In the genomic region with DNA sequence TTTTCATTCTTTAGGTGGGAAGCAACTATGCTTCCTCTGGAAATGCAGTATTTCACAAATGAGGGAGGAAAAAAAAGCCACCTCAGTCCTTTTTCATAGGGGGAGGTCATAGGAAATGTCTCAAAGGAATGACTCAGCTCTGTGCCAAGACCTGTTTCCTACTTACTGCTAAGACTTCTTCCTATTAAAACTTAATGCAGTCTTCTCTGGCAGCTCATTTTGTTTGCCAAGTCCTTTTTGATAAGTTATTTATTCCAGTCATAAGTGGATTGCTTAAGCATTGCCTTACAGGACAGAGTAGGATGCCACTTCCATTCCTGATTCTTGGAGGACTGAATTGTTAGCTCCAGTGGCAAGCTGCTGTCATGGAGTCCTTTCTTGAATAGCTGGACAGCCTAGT, we compare ENCODE assay signal across 18 mouse cellular contexts. TPM values are rescaled to one million over a fixed set of nuclear protein-coding genes. Genes with fewer than 3 reads are reported as not detected.
DNase-seq lines count a peak whose midpoint lies in the region; ATAC-seq and TF ChIP-seq lines count a peak whose summit lies in the region.
"Had no signal": no experiment of that assay in that cellular context is flagged by ENCODE, and none has a peak within 500 bp of the region (broad histone marks: within the 10 kb centered on the region; RNA-seq: fewer than 3 reads in every experiment).

No protein-coding gene starts in this region.

- H3K4me2 ChIP-seq in forebrain, postnatal 0 days (ENCODE audit: low read depth) = no peak overlapping the region
- no peak overlapping the region for H3K4me2 ChIP-seq in stomach, embryonic 15.5 days
- H3K4me2 ChIP-seq: hindbrain, embryonic 12.5 days; neural tube, embryonic 13.5 days had no signal

- no peak for DNase-seq in forebrain, embryonic 10.5 days (ENCODE audit: extremely low spot score, low spot score)
- no peak for DNase-seq in forebrain, postnatal 0 days
- peak; percentile 58 for DNase-seq in kidney, adult 2 months
- DNase-seq in kidney, postnatal 4 days = no peak
- peak; percentile 55 for DNase-seq in lung, postnatal 25 days (ENCODE audit: low spot score)
- DNase-seq in lung, postnatal 10 days = no peak
- no peak for DNase-seq in B cell, adult 2 months
- DNase-seq: cerebellum, adult 9-11 months; embryo, embryonic 11 days; heart, adult 2 months; right cerebral cortex, postnatal 25 days; thymus, adult 18-20 months had no signal

- H3K36me3 ChIP-seq in forebrain, embryonic 10.5 days (replicated peaks) = peaks cover 49% of the 10 kb centered on the region
- peaks cover 17% of the 10 kb centered on the region for H3K36me3 ChIP-seq in forebrain, postnatal 0 days (ENCODE audit: insufficient read depth)
- no peaks in the 10 kb centered on the region for H3K36me3 ChIP-seq in kidney, adult 2 months (ENCODE audit: control insufficient read depth, insufficient read depth, low read length)
- no peaks in the 10 kb centered on the region; the same call in 1 of the 2 replicates for H3K36me3 ChIP-seq in stomach, embryonic 15.5 days
- H3K36me3 ChIP-seq: neural tube, embryonic 13.5 days had no signal

- no peaks in the 10 kb centered on the region for H3K9me3 ChIP-seq in forebrain, embryonic 10.5 days
- H3K9me3 ChIP-seq in forebrain, postnatal 0 days (ENCODE audit: low read length) = no peaks in the 10 kb centered on the region
- H3K9me3 ChIP-seq in stomach, embryonic 15.5 days = no peaks in the 10 kb centered on the region
- H3K9me3 ChIP-seq: hindbrain, embryonic 12.5 days; limb, embryonic 12.5 days; neural tube, embryonic 13.5 days had no signal

- H3K27ac ChIP-seq in forebrain, embryonic 10.5 days = peak overlapping the region; percentile 85
- no peak overlapping the region for H3K27ac ChIP-seq in forebrain, postnatal 0 days (ENCODE audit: low read depth, low read length)
- peak overlapping the region; percentile 5; the same call in 1 of the 2 replicates for H3K27ac ChIP-seq in kidney, adult 2 months (ENCODE audit: insufficient read depth, low read depth, low read length)
- H3K27ac ChIP-seq in stomach, embryonic 15.5 days = peak overlapping the region; percentile 76; the same call in 1 of the 2 replicates
- H3K27ac ChIP-seq: hindbrain, embryonic 12.5 days; limb, embryonic 12.5 days; liver, embryonic 14.5 days; neural tube, embryonic 13.5 days had no signal

- no peak overlapping the region for H3K9ac ChIP-seq in forebrain, postnatal 0 days
- no peak overlapping the region for H3K9ac ChIP-seq in stomach, embryonic 15.5 days
- H3K9ac ChIP-seq: hindbrain, embryonic 12.5 days; limb, embryonic 12.5 days; liver, embryonic 14.5 days; neural tube, embryonic 13.5 days had no signal

- TF ChIP-seq CTCF in forebrain, postnatal 0 days (IDR thresholded peaks at IDR 0.05; ENCODE audit: low read depth) = no peak
- TF ChIP-seq CTCF in kidney, adult 2 months (conservative IDR thresholded peaks at IDR 0.05; ENCODE audit: insufficient read depth, insufficient read length, low read depth, low read length) = no peak

- no peak for ATAC-seq in forebrain, postnatal 0 days
- no peak for ATAC-seq in stomach, embryonic 15.5 days (ENCODE audit: insufficient read depth, low FRiP score, low read depth)
- ATAC-seq: activated CD4-positive, CD25-positive, alpha-beta regulatory T cell, adult 4 months had no signal

- peaks cover 97% of the 10 kb centered on the region for H3K4me1 ChIP-seq in forebrain, embryonic 10.5 days
- H3K4me1 ChIP-seq in forebrain, postnatal 0 days (ENCODE audit: insufficient read depth) = peaks cover 25% of the 10 kb centered on the region
- H3K4me1 ChIP-seq in kidney, adult 2 months (ENCODE audit: control insufficient read depth, insufficient read depth, low read length) = peaks cover 39% of the 10 kb centered on the region
- peaks cover 33% of the 10 kb centered on the region for H3K4me1 ChIP-seq in stomach, embryonic 15.5 days

- H3K4me3 ChIP-seq in forebrain, embryonic 10.5 days = no peak overlapping the region
- no peak overlapping the region for H3K4me3 ChIP-seq in forebrain, postnatal 0 days (ENCODE audit: low read depth, low read length)
- no peak overlapping the region for H3K4me3 ChIP-seq in kidney, adult 2 months (ENCODE audit: insufficient read depth, low read depth, low read length)
- H3K4me3 ChIP-seq in stomach, embryonic 15.5 days (replicated peaks) = no peak overlapping the region
- H3K4me3 ChIP-seq: hindbrain, embryonic 12.5 days; limb, embryonic 12.5 days; neural tube, embryonic 13.5 days had no signal

- no peaks in the 10 kb centered on the region for H3K27me3 ChIP-seq in forebrain, embryonic 10.5 days (ENCODE audit: poor library complexity, severe bottlenecking)
- no peaks in the 10 kb centered on the region for H3K27me3 ChIP-seq in forebrain, postnatal 0 days (ENCODE audit: insufficient read depth, low read length)
- H3K27me3 ChIP-seq in kidney, adult 2 months (replicated peaks; ENCODE audit: control insufficient read depth, insufficient read depth, low read length) = no peaks in the 10 kb centered on the region
- H3K27me3 ChIP-seq in stomach, embryonic 15.5 days (replicated peaks) = no peaks in the 10 kb centered on the region
- H3K27me3 ChIP-seq: hindbrain, embryonic 12.5 days; neural tube, embryonic 13.5 days had no signal

- no peak for TF ChIP-seq POLR2A in kidney, adult 2 months (IDR thresholded peaks at IDR 0.05; ENCODE audit: low read depth, low read length)

RNA-seq across cellular contexts. Expression of a gene that starts 41.3 kb away (rescaled TPM):
- polyA plus RNA-seq in forebrain, embryonic 10.5 days (2016; fragmentation: Nextera tagmentation; extraction: Ambion mirVana) = 38.2 and 38.8 TPM in 2 replicates
- total RNA-seq in forebrain, postnatal 0 days (2014; rRNA removed) = 79.2 and 95.9 TPM in 2 replicates
- polyA plus RNA-seq in forebrain, postnatal 0 days (2015; fragmentation: Nextera tagmentation; extraction: Ambion mirVana) = 52.6 and 60.5 TPM in 2 replicates
- polyA plus RNA-seq in kidney, adult 2 months (2012; rRNA removed) = 46.9 and 49.2 TPM in 2 replicates
- polyA plus RNA-seq in stomach, embryonic 15.5 days (2015; fragmentation: Nextera tagmentation; extraction: Ambion mirVana) = 35.1 and 36.2 TPM in 2 replicates

Comparison
In these comparisons a context has a peak if more than half of its experiments do, and no peak if none do; other contexts are left out.
1. DNase-seq: peak in kidney, adult 2 months (single experiment) and lung, postnatal 25 days (single experiment); none in forebrain, embryonic 10.5 days (single experiment), forebrain, postnatal 0 days (single experiment), kidney, postnatal 4 days (0 of 2), lung, postnatal 10 days (single experiment) and B cell, adult 2 months (0 of 2).